Mouse (Mus musculus) lung, adult 2 months (tissue): ENCODE data around the gene Trip10. TPM values are rescaled to one million over a fixed set of nuclear protein-coding genes. Genes with fewer than 3 reads are reported as not detected.

Experiments used
- DNase-seq: peaks from one replicate; pipeline ENCODE4 v3.0.0; 2022
- H3K4me1 ChIP-seq: fragments of 200-500 bp; 2 replicates; pipeline ENCODE4 v1.6.1; 2011; ENCODE audit warnings: low read length; ENCODE audit not compliant: control insufficient read depth, insufficient read depth
- H3K4me3 ChIP-seq: fragments of 200-500 bp; replicated peaks from 2 replicates; pipeline ENCODE3; 2011; ENCODE audit warnings: low read depth, mild to moderate bottlenecking, control low read depth, low read length; ENCODE audit errors: extremely low read depth
- CTCF ChIP-seq: fragments of 200-500 bp; IDR thresholded peaks from 2 replicates; pipeline ENCODE4 v1.5.1; 2011; ENCODE audit warnings: mild to moderate bottlenecking, low read length, control low read depth; ENCODE audit not compliant: insufficient read depth
- POLR2A ChIP-seq: fragments of 200-500 bp; IDR thresholded peaks from 2 replicates; pipeline ENCODE4 v1.6.1; 2011; ENCODE audit warnings: low read depth, mild to moderate bottlenecking, control low read depth, low read length, borderline replicate concordance; ENCODE audit errors: extremely low read depth
- WGBS: fragments of 180-500 bp; shearing (Covaris S2); methylation state at CpG from one replicate; pipeline ENCODE4 v1.1.7; 2018; 5-methylcytosine and 5-hydroxymethylcytosine counted together
- polyA plus RNA-seq: library from polyadenylated mRNA; depleted of rRNA; stranded (reverse); fragments of >200 nt; gene quantifications from 2 replicates; pipeline ENCODE4 v1.2.3, GENCODE M21; 2012; rRNA removed

Trip10 gene
- 43.0 and 50.7 TPM in 2 replicates for polyA plus RNA-seq

DNA sequence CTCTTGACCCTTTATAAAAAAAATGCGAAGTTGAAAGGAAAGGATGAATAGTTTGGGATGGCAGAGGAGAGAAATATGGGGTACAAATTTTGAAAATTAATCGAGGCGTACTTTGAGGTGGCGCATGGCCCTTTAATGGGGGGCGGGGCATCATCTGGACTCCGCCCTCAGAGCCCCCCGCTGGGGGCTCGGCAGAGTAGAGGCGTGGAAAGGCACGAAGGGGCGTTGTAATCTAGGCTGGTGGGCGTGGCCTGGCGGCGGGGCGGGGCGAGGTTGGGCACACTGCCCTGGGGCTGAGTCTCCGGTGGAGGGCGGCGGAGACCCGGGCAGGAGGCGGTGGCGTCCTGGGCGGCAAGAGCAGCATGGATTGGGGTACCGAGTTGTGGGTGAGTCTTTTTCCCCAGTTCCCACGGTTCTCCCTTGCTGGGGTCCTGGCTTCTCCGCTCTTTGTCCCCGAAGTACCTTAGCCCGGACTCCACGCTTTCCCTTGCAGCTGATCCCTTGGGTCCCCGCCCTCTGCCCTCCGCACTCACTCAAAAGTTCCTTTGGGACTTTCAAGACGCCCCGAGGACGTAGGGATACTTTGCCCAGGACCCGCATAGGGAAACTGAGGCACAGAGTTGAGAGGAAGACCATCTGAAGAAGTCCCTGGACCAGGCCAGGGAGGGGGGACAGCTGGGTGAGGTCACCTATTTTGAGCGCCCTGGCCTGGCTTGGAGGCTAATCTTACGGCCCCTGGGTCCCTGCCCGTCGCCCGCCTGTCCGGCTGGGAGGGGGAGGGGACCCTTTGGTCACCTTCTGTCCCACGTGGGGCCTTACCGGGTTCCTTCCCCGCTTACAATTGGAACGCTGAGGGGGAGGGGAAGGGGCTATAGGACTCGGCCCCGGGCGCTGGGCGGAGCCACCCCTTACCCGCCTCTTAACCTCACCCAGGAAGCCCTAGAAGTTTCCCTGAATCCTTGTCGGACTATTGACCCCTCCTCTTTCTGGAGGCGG lies at the start of gene Trip10:
Gene Trip10, plus strand, starts transcription at position 270 of the 996 bp plus-strand sequence.
- TF ChIP-seq POLR2A (peak; percentile 86; the same call in 1 of the 2 replicates), CTCF (no peak)
- peak; percentile 99 for DNase-seq
- under 1% methylated on average over 52 of the region's 52 CpGs for WGBS
- Histone ChIP-seq H3K4me3 (peak within 1 kb of the TSS; percentile 95), H3K4me1 (peaks cover 8% of the 10 kb centered on the region)

GRCm38 (mm10) chr17:57201841-57202724 lies 47.2 kb upstream of the Trip10 start:
- no peak for TF ChIP-seq POLR2A
- TF ChIP-seq CTCF, result no peak
- no peak for DNase-seq
- WGBS, result 69% methylated on average over 10 of the region's 10 CpGs
- Histone ChIP-seq H3K4me1 (no peaks in the 10 kb centered on the region), H3K4me3 (no peak overlapping the region)

DNA sequence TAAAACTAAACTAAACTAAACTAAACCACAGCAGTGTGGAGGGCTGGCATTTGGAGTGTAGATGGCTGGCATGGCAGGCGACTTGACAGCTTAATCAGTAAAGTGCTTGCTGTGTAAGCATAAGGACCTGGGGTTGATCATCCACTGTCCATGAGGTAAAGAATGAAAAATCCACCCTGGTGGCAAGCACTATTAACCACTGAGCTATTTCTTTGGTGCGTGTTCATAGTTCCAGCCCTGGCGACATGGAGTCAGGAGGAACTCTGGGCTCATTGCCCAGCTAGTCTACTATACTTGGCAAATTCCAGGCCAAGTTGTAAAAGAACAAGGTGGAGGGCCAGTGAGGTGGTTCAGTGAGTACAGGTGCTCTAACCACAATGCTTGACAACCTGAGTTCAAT lies 41.3 kb upstream of the Trip10 start:
- TF ChIP-seq POLR2A, result no peak
- TF ChIP-seq CTCF, result no peak
- H3K4me3 ChIP-seq, result no peak overlapping the region
- DNase-seq, result no peak
- WGBS, result 59% methylated on average over 3 of the region's 3 CpGs
- H3K4me1 ChIP-seq, result no peaks in the 10 kb centered on the region

DNA sequence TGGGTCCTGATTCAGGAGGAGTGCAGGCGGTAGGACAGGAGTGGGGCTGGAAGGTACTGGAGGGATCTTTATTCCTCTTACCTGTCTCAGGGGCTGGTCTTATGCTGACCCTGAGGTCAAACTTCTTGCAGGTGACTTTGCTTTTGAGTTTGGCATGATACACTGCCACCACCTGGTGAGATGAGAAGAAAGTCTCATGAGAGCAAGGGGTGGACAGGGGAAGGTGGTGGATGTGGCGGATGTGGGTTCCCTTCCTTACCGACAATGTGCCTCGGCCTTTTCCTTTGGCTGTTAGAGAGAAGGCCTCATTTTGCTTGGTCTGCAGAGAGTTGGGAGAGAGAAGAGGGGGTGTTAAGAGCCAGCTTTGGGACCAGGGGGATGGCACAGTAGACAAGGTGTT lies 39.9 kb upstream of the Trip10 start:
- DNase-seq, result no peak
- TF ChIP-seq POLR2A (no peak), CTCF (no peak)
- 55% methylated on average over 4 of the region's 4 CpGs for WGBS
- no peak overlapping the region for H3K4me3 ChIP-seq
- no peaks in the 10 kb centered on the region for H3K4me1 ChIP-seq

DNA sequence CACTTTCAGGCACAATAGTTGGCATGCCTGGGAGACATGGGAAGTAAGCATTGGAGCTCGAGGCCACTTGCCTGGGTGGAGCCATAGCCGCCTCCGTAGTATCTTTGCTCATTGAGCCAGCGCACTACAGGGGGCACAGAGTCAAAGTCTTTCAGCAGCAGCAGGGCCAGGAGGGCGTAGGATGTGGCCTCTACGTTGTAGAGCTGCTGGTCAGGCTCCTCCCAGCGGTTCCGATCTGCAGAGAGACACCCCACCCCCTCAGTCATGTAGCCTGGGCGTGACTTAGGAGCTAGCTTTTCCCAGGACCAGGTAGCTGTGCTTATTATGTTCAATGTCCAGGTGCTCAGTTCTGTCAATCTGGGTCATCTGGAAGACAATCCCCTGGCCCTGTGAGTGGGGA lies 37.8 kb upstream of the Trip10 start:
- WGBS, result 65% methylated on average over 9 of the region's 9 CpGs
- DNase-seq, result no peak
- TF ChIP-seq CTCF (no peak), POLR2A (no peak)

GRCm38 (mm10) chr17:57214676-57215387 lies 34.4 kb upstream of the Trip10 start:
- H3K4me1 ChIP-seq, result no peaks in the 10 kb centered on the region
- DNase-seq, result no peak
- no peak for TF ChIP-seq CTCF
- no peak for TF ChIP-seq POLR2A
- 49% methylated on average over 13 of the region's 13 CpGs for WGBS
- H3K4me3 ChIP-seq, result no peak overlapping the region

More for the DNA sequence above, 37.8 kb upstream of the Trip10 start:
- no peak overlapping the region for H3K4me3 ChIP-seq
- no peaks in the 10 kb centered on the region for H3K4me1 ChIP-seq

DNA sequence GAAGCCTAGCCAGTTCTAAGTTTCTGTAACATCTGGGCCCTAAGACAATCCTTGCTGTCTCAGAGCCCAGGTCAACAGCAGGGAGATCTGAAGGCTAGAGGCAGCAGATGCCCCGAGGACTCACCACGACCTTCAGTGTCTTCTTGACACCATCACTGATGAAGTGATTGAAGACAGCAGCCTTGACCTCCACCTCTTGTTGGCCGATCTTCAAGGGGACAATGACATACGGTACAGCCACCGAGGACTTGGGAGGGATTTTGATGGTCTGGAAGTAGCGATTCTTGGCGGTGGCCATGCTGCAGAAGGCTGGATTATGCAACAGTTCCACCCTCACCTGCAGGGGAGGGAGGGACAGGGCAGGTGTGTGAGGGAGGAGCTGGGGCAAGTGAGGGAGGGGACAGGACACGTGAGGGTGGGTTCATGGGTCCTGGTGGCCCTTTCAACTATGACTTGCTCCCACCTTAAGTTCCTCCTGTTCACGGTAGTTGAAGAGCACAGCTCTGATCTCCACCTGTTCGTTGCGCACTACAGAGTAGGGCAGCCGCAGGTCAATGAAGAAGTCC lies 30.8 kb upstream of the Trip10 start:
- Histone ChIP-seq H3K4me3 (no peak overlapping the region), H3K4me1 (no peaks in the 10 kb centered on the region)
- TF ChIP-seq CTCF, result no peak
- no peak for TF ChIP-seq POLR2A
- 63% methylated on average over 12 of the region's 12 CpGs for WGBS
- no peak for DNase-seq

GRCm38 (mm10) chr17:57219167-57219883 lies 29.9 kb upstream of the Trip10 start:
- WGBS, result 20% methylated on average over 11 of the region's 11 CpGs
- peak; percentile 78 for DNase-seq
- H3K4me3 ChIP-seq, result no peak overlapping the region
- no peaks in the 10 kb centered on the region for H3K4me1 ChIP-seq
- TF ChIP-seq POLR2A, result no peak
- TF ChIP-seq CTCF, result peak; percentile 81
